Mouse (Mus musculus): ENCODE measurements at regions not wholly inside any gene's neighbourhood (a gene's known extent, or its start where the extent isn't known, plus 50 kb on each side); places are given as distances from the start of the nearest gene placed in this dataset.

DNA sequence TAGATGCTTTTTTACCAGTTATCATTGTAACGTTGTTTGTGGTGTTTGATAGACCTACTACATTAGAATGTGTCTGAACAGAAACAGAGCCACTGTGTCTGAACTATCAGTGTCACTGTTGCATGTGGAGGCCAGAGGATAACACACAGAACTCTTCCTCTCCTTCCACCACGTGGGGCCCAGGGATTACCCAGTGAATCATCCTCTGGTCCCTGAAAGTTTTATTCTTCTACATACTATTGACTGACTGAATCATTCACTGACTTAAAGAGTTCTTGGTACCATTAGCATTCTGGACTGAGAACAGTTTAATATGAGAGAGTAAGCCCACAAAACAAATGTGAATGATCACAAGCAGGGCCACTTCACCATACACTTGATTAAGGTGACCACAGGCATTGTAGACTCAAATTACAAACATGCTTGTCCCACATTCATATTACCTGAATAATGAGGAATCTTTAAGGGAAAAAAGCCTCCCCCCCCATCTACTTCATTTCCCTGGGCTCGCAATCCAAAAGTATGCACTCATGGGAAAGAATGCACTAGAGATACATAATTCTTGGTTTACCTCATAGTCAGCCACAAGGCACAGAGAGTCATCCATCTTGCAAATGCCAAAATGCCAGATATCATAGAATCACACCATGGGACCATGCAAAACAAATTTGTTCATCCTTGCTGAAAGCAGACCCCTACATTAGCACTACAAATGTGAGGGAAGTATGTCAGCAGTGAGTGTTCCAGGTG, 68.1 kb upstream of the Tnfsf11 start:
- no peak for DNase-seq (ENCODE audit: extremely low spot score in 1 of 2, low spot score in 1 of 2)

GRCm38 (mm10) chr14:78372102-78372501, 64.3 kb upstream of the Tnfsf11 start:
- DNase-seq (ENCODE audit: extremely low spot score in 1 of 2, low spot score in 1 of 2), result no peak

- no peak for DNase-seq (ENCODE audit: extremely low spot score in 1 of 2, low spot score in 1 of 2)
Measured at GRCm38 (mm10) chr14:78368881-78369280, 61.0 kb upstream of the Tnfsf11 start.

GRCm38 (mm10) chr14:78364822-78365221, 57.0 kb upstream of the Tnfsf11 start:
- no peak for DNase-seq (ENCODE audit: extremely low spot score in 1 of 2, low spot score in 1 of 2)

DNA sequence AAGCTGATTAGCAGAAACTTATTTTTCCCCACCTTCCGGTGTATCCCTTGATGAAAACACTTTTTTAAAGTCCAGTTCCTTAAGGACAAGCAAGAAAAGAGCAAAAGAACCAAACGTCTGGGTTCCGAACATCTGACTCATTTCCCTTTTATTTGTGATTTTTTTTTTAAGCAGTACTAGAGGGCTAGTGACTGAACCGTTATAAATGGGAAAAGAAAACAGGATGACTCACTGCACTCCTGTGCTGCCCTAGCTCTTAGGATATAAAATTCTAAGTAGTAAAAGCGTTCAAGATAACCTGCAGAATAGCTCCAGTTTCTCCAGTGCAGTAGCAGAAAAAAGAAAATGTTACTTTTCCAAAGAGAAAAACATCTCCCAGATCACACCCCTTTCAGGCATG, 55.3 kb upstream of the Tnfsf11 start:
- DNase-seq (ENCODE audit: extremely low spot score in 1 of 2, low spot score in 1 of 2), result no peak

All from layer of hippocampus, postnatal 25 days (tissue).